Mouse (Mus musculus): Measurements from ENCODE around the gene Ptgr2.

DNA sequence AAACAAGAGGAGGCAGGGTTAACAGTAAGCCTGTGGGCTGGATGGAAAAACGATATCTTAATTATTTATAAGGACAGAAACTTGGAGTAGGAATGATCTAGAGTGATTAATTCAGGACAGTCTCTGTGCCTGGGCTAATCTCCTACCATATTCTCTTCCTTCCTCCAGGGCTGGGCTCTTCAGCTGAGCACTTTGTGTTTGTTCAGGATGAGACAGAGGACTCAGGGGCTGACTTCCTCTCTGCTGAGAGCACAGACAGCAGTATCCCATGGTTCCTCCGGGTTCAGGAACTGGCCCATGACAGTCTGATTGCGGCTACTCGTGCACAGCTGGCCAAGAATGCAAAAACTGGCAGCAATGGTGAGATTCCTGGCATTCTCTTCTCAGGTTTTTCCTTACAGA lies 42.1 kb downstream of the Ptgr2 start:
- no peak for TF ChIP-seq POLR2A (IDR thresholded peaks at IDR 0.05; ENCODE audit: borderline replicate concordance, extremely low read depth, insufficient read depth, insufficient read length, poor library complexity, severe bottlenecking)
- no peak for TF ChIP-seq CTCF (IDR thresholded peaks at IDR 0.05; ENCODE audit: borderline replicate concordance, extremely low read depth, insufficient read depth, insufficient read length)
